Mouse (Mus musculus): ENCODE measurements around the gene Cyp2s1. TPM values are rescaled to one million over a fixed set of nuclear protein-coding genes. Genes with fewer than 3 reads are reported as not detected.
A peak's percentile ranks its signal among the peaks of the same experiment; 100 is the strongest.

Gene Cyp2s1
- total RNA-seq, 4 experiments from 2014 or later, result 0.11 to 0.44 (median 0.22) TPM; not detected in 1

- DNase-seq (ENCODE audit: low spot score in 2 of 2), result no peak
Measured at GRCm38 (mm10) chr7:25781937-25782610, 34.6 kb downstream of the Cyp2s1 start.

DNA sequence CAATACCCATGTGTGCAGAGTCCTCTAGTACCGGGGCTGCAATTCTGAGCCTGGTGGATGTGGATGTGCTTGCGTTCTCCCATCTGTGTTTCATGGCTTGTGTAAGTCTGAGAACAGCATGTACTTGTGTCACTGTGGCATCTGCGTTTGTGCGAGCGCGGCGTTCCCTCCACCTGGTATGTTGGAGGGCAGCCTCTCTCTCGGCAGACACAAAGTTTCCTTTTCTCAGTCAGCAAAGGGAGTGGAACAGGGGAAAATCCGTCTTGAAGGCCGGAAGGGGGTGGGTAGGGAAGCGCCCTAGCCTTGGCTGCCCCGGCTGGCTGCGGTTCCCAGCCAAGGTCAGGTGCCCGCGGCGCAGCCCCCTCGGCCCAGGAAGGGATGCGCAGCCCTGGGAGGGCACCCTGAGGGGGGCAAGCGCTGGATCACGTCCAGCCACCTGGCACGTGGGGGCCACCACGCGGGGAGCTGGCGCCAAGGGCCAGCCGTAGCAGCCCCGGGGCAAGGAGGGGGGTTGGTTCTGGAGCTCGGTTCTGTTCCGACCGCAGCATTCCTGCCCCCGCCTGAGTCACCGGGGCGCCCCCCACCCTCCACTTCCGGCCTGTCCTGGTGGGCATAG lies 35.3 kb downstream of the Cyp2s1 start:
- no peak for DNase-seq (ENCODE audit: low spot score in 2 of 2)

- DNase-seq (ENCODE audit: low spot score in 2 of 2), result no peak
Measured at GRCm38 (mm10) chr7:25780753-25781152, 36.0 kb downstream of the Cyp2s1 start.

- DNase-seq (ENCODE audit: low spot score in 2 of 2), result no peak
Measured at GRCm38 (mm10) chr7:25780021-25780420, 36.7 kb downstream of the Cyp2s1 start.

DNA sequence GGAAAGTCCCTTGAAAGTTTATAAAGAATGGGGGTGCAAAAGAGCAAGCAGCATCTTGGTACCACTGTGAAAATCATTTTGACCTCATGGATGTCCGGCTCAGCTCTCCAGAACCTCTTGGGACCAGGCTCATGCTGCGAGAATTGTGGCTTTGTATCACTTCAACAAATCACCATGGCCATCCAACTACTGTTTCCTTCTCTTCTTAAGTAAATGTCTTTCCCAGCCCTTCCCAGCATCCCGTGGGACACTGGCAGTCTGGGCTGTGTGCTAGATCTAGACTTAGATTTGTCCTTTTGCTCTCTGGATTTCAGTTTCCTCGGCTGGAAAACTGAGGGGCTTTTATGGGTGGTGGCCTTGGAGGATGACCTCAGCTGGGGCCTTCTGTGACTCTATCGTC lies 48.5 kb downstream of the Cyp2s1 start:
- DNase-seq (ENCODE audit: low spot score in 2 of 2), result no peak

DNA sequence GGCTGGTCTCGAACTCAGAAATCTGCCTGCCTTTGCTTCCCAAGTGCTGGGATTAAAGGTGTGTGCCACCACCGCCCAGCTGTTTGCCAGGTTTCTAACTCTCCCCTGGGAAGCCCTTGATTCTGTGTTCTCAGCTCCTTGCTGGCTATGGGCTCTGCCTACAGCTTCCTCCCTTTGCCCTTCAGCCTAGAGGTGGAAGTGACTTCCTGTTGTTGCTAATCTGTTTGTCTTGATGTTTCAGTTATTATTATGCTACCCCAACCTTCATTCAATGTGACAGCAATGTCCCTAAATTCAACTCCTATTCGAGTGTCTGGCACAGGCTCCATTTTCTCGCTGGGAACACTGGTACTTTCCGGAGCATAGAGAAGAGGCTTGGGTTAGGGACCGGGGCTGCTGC lies 50.6 kb downstream of the Cyp2s1 start:
- DNase-seq (ENCODE audit: low spot score in 2 of 2), result no peak

GRCm38 (mm10) chr7:25764221-25764620 lies 52.5 kb downstream of the Cyp2s1 start:
- DNase-seq (ENCODE audit: low spot score in 2 of 2), result no peak

- DNase-seq (ENCODE audit: low spot score in 2 of 2), result no peak
Measured at GRCm38 (mm10) chr7:25763678-25764077, 53.0 kb downstream of the Cyp2s1 start.

GRCm38 (mm10) chr7:25761354-25761753 lies 55.4 kb downstream of the Cyp2s1 start:
- peak in 1 of 2 experiments; percentile 14 for DNase-seq (ENCODE audit: low spot score in 2 of 2)

- DNase-seq (ENCODE audit: low spot score in 2 of 2), result peak; percentile 87
Measured at GRCm38 (mm10) chr7:25756011-25756410, 60.7 kb downstream of the Cyp2s1 start.

- DNase-seq (ENCODE audit: low spot score in 2 of 2), result peak; percentile 40 to 47
Measured at GRCm38 (mm10) chr7:25755468-25755833, 61.3 kb downstream of the Cyp2s1 start.

DNA sequence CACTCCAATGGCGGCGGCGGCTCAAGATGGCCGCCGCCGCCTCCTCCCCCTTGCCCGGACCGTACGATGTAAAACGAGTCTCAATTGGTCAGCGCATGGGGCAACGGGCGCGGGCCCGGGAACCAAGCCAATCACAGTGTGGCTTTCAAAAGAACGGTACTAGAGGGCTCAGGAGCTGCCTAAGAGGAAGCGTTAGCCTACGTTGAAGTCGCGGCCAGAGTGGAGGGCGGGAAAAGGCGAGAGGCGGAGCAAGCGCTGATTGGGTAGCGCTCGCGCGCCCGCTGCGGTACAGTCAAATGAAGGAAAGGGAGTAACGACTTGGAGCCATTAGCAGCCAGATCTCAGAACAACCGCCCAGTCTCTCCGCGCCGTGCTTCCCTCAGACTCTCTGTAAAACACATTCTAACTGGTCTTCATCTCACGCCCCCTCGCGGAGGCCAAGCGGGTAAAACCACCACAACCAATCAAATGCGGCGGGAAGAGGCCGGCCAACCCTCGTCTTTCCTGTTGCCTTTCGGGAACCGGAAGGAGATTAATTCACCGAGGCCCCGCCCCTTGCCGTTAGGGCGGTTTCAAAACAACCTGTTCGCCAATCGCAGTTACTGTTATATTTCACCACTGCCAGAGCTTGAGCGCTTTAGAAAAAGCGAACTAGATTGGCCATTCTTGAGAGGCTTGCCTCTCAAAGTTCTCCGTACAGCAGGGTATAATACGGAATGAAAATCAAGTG lies 61.8 kb downstream of the Cyp2s1 start, which contains the start of gene Hnrnpul1:
Gene Hnrnpul1 (minus strand): TSS at position 20 of the 730 bp plus-strand sequence.
- DNase-seq (ENCODE audit: low spot score in 2 of 2), result peak; percentile 98 to 99

- DNase-seq (ENCODE audit: low spot score in 2 of 2), result no peak
Measured at GRCm38 (mm10) chr7:25754439-25754737, 62.3 kb downstream of the Cyp2s1 start.

DNA sequence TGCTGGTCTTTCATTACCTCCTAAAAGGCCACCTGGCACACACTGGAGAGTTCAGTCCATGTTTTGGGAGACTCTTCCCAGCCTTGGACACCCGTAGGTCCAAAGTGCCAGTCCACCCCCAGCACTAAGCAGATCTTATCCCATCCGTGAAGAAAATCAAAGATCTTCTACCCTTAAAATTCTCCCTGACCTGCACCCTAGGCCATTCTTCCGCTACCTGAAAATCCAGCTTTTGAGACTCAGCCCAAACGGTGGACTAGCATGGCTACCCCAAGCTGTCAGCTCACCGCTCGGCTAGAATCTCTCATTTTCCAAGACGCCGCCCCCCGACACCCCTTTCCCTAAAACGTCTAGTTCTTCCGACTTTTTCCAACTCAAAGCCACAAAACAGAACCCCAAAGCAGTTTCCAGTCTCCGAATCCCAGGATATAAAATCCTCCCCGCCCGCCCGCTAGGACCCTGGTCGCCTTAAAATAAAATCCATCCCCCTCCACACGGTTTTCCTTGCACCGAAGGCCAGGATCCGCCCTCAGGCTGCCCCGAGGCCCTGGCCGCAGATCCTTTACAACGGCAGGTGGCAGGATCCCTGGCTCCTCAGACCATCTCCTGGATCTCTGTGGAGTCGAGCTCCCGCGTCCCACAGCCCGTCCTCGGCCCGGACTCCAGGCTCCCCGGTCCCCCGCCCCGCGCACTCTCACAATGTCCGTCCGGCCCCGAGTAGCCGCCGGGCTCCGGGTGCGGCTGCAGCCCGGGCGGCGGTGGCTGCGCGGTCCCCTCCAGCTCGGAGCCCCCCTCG lies 62.9 kb downstream of the Cyp2s1 start:
- DNase-seq (ENCODE audit: low spot score in 2 of 2), result peak in 1 of 2 experiments; percentile 46

DNA sequence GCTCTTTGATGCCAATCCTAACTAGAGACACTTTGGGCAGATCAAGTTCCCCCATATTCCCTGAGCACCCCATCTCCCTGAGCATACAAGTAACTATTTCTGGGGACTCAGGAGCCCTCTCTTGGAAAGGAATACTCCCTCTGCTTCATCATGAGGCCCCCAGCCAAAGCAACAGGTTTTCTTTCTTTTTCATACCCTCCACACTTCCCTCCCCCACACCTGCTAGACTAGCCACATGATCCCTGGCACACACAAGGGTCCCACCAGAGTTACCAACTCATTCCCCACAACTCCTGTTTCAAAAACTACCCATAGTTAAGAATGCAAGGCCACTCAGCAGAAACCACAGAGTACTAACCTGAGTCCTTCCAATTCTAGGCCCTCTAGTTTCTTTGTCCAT lies 63.6 kb downstream of the Cyp2s1 start:
- no peak for DNase-seq (ENCODE audit: low spot score in 2 of 2)

Small RNA genes within 50 kb of the gene (microRNA-seq; reads per million reads assigned to microRNA genes)
- not detected for gene Gm24865

Other genes starting within 250 kb of the Cyp2s1 start
- gene Erich4, start 201.0 kb downstream of the Cyp2s1 start, total RNA-seq (2022), result not detected
- 10 to 100 TPM; 32.4 to 38.1 (median 36.0) TPM for gene Dmac2, start 197.5 kb downstream of the Cyp2s1 start, total RNA-seq (2022)
- gene B3gnt8, start 190.3 kb downstream of the Cyp2s1 start, total RNA-seq (2022), result 1 to 10 TPM in 2 of 4 experiments, under 1 TPM in 2; 0.22 to 1.5 (median 0.95) TPM
- 100 to 1,000 TPM; 116 to 140 (median 128) TPM for gene Bckdha, start 157.9 kb downstream of the Cyp2s1 start, total RNA-seq (2022)
- gene Exosc5, start 157.7 kb downstream of the Cyp2s1 start, total RNA-seq (2022), result 10 to 100 TPM; 24.3 to 32.8 (median 27.2) TPM
- not detected for gene Tmem91, start 141.7 kb downstream of the Cyp2s1 start, total RNA-seq (2022)
- 10 to 100 TPM in 1 of 4 experiments, 1 to 10 TPM in 3; 6.6 to 10.6 (median 6.8) TPM for gene B9d2, start 136.1 kb downstream of the Cyp2s1 start, total RNA-seq (2022)
- 1 to 10 TPM; 2.1 to 4.7 (median 3.9) TPM for gene Tgfb1, start 129.9 kb downstream of the Cyp2s1 start, total RNA-seq (2022)
- gene Ccdc97, start 97.8 kb downstream of the Cyp2s1 start, total RNA-seq (2022), result 10 to 100 TPM; 42.1 to 47.9 (median 46.9) TPM
- 10 to 100 TPM; 64.8 to 83.6 (median 73.5) TPM for gene Hnrnpul1, start 62.2 kb downstream of the Cyp2s1 start, total RNA-seq (2022)
- 10 to 100 TPM; 22.0 to 45.0 (median 28.1) TPM for gene Axl, start 28.2 kb downstream of the Cyp2s1 start, total RNA-seq (2022)
- under 1 TPM in 1 of 4 experiments, not detected in 3; 0.13 TPM for gene Cyp2b10, start 80.7 kb upstream of the Cyp2s1 start, total RNA-seq (2022)
- not detected for gene Cyp2b13, start 244.6 kb upstream of the Cyp2s1 start, total RNA-seq (2022)

Measured in gastrocnemius, adult 8-10 months (tissue).